Mouse (Mus musculus): ENCODE data around the gene Nrg3. TPM values are rescaled to one million over a fixed set of nuclear protein-coding genes. Genes with fewer than 3 reads are reported as not detected.
"Not testable (repeated sequence)": the region's sequence is repeated elsewhere in the genome, so short reads cannot be mapped to it uniquely, and the experiment has no call there.

Gene Nrg3
- polyA plus RNA-seq, 1 experiment from 2014 or later, result 0.06 TPM

- Histone ChIP-seq H3K36me3 (ENCODE audit: control insufficient read depth, insufficient read depth, low read length) (no peaks in the 10 kb centered on the region), H3K27me3 (ENCODE audit: control insufficient read depth, insufficient read depth, low read length) (no peaks in the 10 kb centered on the region), H3K4me1 (ENCODE audit: control insufficient read depth, insufficient read depth, low read length) (no peaks in the 10 kb centered on the region), H3K9ac (ENCODE audit: low read depth, low read length) (no peak overlapping the region), H3K9me3 (replicated peaks; ENCODE audit: control insufficient read depth, low read length) (no peaks in the 10 kb centered on the region), H3K4me2 (no peak overlapping the region), H3K4me3 (ENCODE audit: low read depth, low read length) (no peak overlapping the region), H3K27ac (ENCODE audit: low read depth, low read length) (no peak overlapping the region)
- 82% methylated on average over 2 of the region's 2 CpGs for WGBS (ENCODE audit: insufficient replicate concordance)
- no peak for ATAC-seq (replicated peaks; ENCODE audit: insufficient number of reproducible peaks, low FRiP score, low TSS enrichment)
Measured at GRCm38 (mm10) chr14:38509016-38509415, 963.9 kb downstream of the Nrg3 start.

DNA sequence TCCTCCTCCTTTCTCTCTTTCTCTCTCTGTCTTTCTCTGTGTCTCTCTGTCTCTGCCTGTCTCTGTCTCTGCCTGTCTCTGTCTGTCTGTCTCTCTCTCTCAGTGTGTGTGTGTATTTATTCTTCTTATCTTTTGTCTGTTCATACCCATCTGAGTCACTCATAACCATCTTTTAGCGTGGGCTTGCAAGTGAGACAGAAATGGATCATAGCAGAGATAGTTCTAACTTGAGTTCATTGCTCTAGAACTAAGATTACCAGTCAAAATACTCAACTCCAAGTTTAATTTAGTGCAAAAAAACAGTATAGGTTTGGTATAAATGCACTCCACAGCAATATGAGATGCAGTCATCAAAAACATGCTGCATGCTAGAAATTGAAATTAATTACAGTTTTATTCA is 977.9 kb downstream of the Nrg3 start:
- Histone ChIP-seq H3K9me3 (replicated peaks; ENCODE audit: control insufficient read depth, low read length) (no peaks in the 10 kb centered on the region), H3K27me3 (ENCODE audit: control insufficient read depth, insufficient read depth, low read length) (no peaks in the 10 kb centered on the region), H3K36me3 (ENCODE audit: control insufficient read depth, insufficient read depth, low read length) (no peaks in the 10 kb centered on the region), H3K4me2 (no peak overlapping the region), H3K4me3 (ENCODE audit: low read depth, low read length) (no peak overlapping the region), H3K9ac (ENCODE audit: low read depth, low read length) (no peak overlapping the region), H3K4me1 (ENCODE audit: control insufficient read depth, insufficient read depth, low read length) (no peaks in the 10 kb centered on the region), H3K27ac (ENCODE audit: low read depth, low read length) (no peak overlapping the region)
- 36% methylated on average over 1 of the region's 1 CpGs for WGBS (ENCODE audit: insufficient replicate concordance)
- no peak for ATAC-seq (replicated peaks; ENCODE audit: insufficient number of reproducible peaks, low FRiP score, low TSS enrichment)

DNA sequence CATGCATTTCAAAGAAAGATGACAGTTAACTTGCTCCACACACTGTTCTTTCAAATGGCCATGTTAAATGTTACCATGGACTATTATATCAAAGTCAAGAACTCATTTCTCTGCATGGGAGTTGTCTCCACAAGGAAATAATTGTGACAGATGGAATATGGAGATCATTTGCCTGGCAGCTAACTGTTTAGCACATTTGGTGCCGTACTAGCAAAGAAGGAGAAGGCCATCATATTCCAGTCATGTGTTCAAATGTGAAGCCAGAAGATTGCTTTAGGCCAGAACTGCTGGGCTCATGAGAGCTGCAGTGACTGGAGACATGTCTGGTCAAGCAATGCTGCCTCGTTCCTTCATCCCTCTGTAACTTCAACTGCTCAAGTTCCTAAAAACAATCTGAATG is 1025.8 kb downstream of the Nrg3 start:
- Histone ChIP-seq H3K4me3 (ENCODE audit: low read depth, low read length) (no peak overlapping the region), H3K36me3 (ENCODE audit: control insufficient read depth, insufficient read depth, low read length) (no peaks in the 10 kb centered on the region), H3K9ac (ENCODE audit: low read depth, low read length) (no peak overlapping the region), H3K27me3 (ENCODE audit: control insufficient read depth, insufficient read depth, low read length) (no peaks in the 10 kb centered on the region), H3K9me3 (replicated peaks; ENCODE audit: control insufficient read depth, low read length) (no peaks in the 10 kb centered on the region; the same call in 1 of the 2 replicates), H3K4me2 (no peak overlapping the region), H3K27ac (ENCODE audit: low read depth, low read length) (no peak overlapping the region), H3K4me1 (ENCODE audit: control insufficient read depth, insufficient read depth, low read length) (no peaks in the 10 kb centered on the region)
- no peak for ATAC-seq (replicated peaks; ENCODE audit: insufficient number of reproducible peaks, low FRiP score, low TSS enrichment)
- WGBS (ENCODE audit: insufficient replicate concordance), result 75% methylated on average over 2 of the region's 2 CpGs

GRCm38 (mm10) chr14:38444788-38445187 is 1028.1 kb downstream of the Nrg3 start:
- H3K36me3 ChIP-seq (ENCODE audit: control insufficient read depth, insufficient read depth, low read length), result no peaks in the 10 kb centered on the region
- no peaks in the 10 kb centered on the region for H3K27me3 ChIP-seq (ENCODE audit: control insufficient read depth, insufficient read depth, low read length)
- H3K4me1 ChIP-seq (ENCODE audit: control insufficient read depth, insufficient read depth, low read length), result no peaks in the 10 kb centered on the region
- no peak overlapping the region for H3K27ac ChIP-seq (ENCODE audit: low read depth, low read length)
- no peak for ATAC-seq (replicated peaks; ENCODE audit: insufficient number of reproducible peaks, low FRiP score, low TSS enrichment)
- no peak overlapping the region for H3K4me2 ChIP-seq
- no peak overlapping the region for H3K4me3 ChIP-seq (ENCODE audit: low read depth, low read length)
- H3K9me3 ChIP-seq (replicated peaks; ENCODE audit: control insufficient read depth, low read length), result no peaks in the 10 kb centered on the region; the same call in 1 of the 2 replicates
- 68% methylated on average over 2 of the region's 2 CpGs for WGBS (ENCODE audit: insufficient replicate concordance)
- no peak overlapping the region for H3K9ac ChIP-seq (ENCODE audit: low read depth, low read length)

GRCm38 (mm10) chr14:38433793-38434589 is 1038.9 kb downstream of the Nrg3 start:
- Histone ChIP-seq H3K9me3 (replicated peaks; ENCODE audit: control insufficient read depth, low read length) (no peaks in the 10 kb centered on the region), H3K27me3 (ENCODE audit: control insufficient read depth, insufficient read depth, low read length) (no peaks in the 10 kb centered on the region), H3K4me2 (no peak overlapping the region), H3K4me3 (ENCODE audit: low read depth, low read length) (no peak overlapping the region), H3K9ac (ENCODE audit: low read depth, low read length) (no peak overlapping the region), H3K36me3 (ENCODE audit: control insufficient read depth, insufficient read depth, low read length) (no peaks in the 10 kb centered on the region), H3K27ac (ENCODE audit: low read depth, low read length) (no peak overlapping the region), H3K4me1 (ENCODE audit: control insufficient read depth, insufficient read depth, low read length) (no peaks in the 10 kb centered on the region)
- 65% methylated on average over 6 of the region's 6 CpGs for WGBS (ENCODE audit: insufficient replicate concordance)
- no peak for ATAC-seq (replicated peaks; ENCODE audit: insufficient number of reproducible peaks, low FRiP score, low TSS enrichment)

- Histone ChIP-seq H3K27ac (ENCODE audit: low read depth, low read length) (no peak overlapping the region), H3K36me3 (ENCODE audit: control insufficient read depth, insufficient read depth, low read length) (no peaks in the 10 kb centered on the region), H3K27me3 (ENCODE audit: control insufficient read depth, insufficient read depth, low read length) (no peaks in the 10 kb centered on the region), H3K4me1 (ENCODE audit: control insufficient read depth, insufficient read depth, low read length) (no peaks in the 10 kb centered on the region), H3K4me3 (ENCODE audit: low read depth, low read length) (no peak overlapping the region), H3K4me2 (no peak overlapping the region), H3K9me3 (replicated peaks; ENCODE audit: control insufficient read depth, low read length) (no peaks in the 10 kb centered on the region), H3K9ac (ENCODE audit: low read depth, low read length) (no peak overlapping the region)
- ATAC-seq (replicated peaks; ENCODE audit: insufficient number of reproducible peaks, low FRiP score, low TSS enrichment), result no peak
Measured at GRCm38 (mm10) chr14:38374660-38375059, 1098.2 kb downstream of the Nrg3 start.

- Histone ChIP-seq H3K27me3 (ENCODE audit: control insufficient read depth, insufficient read depth, low read length) (no peaks in the 10 kb centered on the region), H3K9me3 (replicated peaks; ENCODE audit: control insufficient read depth, low read length) (no peaks in the 10 kb centered on the region), H3K4me3 (ENCODE audit: low read depth, low read length) (no peak overlapping the region), H3K4me2 (no peak overlapping the region), H3K27ac (ENCODE audit: low read depth, low read length) (no peak overlapping the region), H3K9ac (ENCODE audit: low read depth, low read length) (no peak overlapping the region), H3K4me1 (ENCODE audit: control insufficient read depth, insufficient read depth, low read length) (no peaks in the 10 kb centered on the region), H3K36me3 (ENCODE audit: control insufficient read depth, insufficient read depth, low read length) (no peaks in the 10 kb centered on the region)
- ATAC-seq (replicated peaks; ENCODE audit: insufficient number of reproducible peaks, low FRiP score, low TSS enrichment), result no peak
Measured at GRCm38 (mm10) chr14:38340967-38341366, 1131.9 kb downstream of the Nrg3 start.

DNA sequence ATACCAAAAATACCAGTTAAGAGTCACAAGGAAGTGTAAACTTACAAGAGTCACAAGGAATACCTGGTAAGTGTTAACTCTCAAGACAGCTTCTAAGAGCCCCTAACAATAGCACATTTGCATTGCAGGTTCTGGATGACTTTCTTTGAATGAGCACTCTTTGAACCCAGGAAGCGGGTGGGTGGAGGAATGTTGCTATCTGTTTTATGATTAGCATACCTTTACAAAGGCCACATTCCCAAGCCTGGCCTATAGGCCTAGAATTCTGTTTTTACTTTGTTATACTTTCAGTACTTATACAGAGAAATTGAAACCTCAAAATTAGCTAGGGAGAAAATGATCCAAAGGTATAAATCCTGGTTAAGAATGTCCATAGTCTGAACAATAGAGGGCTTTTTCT is 1150.0 kb downstream of the Nrg3 start:
- not testable (repeated sequence) for H3K27me3 ChIP-seq (ENCODE audit: control insufficient read depth, insufficient read depth, low read length); H3K4me3 ChIP-seq (ENCODE audit: low read depth, low read length); H3K4me2 ChIP-seq; H3K36me3 ChIP-seq (ENCODE audit: control insufficient read depth, insufficient read depth, low read length); H3K9me3 ChIP-seq (replicated peaks; ENCODE audit: control insufficient read depth, low read length); H3K27ac ChIP-seq (ENCODE audit: low read depth, low read length); ATAC-seq (replicated peaks; ENCODE audit: insufficient number of reproducible peaks, low FRiP score, low TSS enrichment); H3K9ac ChIP-seq (ENCODE audit: low read depth, low read length); H3K4me1 ChIP-seq (ENCODE audit: control insufficient read depth, insufficient read depth, low read length)
- WGBS (ENCODE audit: insufficient replicate concordance), result 69% methylated on average over 1 of the region's 1 CpGs

DNA sequence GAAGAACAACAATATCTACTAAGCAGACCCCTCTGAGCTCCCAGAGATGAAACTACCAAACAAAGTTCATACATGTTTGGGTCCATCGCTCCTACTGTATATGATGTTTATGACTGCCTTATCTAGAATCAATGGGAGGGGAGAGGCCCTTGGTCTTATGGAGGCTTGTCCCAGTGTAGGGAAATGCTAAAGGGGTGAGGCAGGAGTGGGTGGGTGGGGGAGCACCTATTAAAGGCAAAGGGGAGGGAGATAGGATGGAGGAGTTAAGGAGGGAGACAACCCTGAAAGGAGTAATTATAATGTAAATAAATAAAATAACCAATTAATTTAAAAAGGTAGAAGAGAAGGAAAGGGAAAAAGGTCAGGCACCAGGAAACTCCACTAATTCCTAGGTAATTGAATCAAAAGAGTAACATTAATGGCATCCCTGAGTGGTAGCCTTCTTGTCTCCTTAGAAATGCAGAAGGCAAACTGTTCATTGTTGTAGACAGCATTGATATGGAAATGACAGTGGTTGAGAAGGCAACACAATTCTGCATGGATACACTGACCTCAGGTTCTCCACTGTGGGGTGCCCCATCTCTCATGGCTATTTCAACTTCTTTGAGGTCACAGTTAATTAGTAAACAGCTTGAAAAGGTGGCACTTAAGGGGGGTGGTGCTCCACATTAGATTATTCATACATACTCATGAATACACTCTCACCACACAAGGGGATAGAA is 1152.1 kb downstream of the Nrg3 start:
- Histone ChIP-seq H3K4me1 (ENCODE audit: control insufficient read depth, insufficient read depth, low read length) (no peaks in the 10 kb centered on the region), H3K9me3 (replicated peaks; ENCODE audit: control insufficient read depth, low read length) (no peaks in the 10 kb centered on the region), H3K27ac (ENCODE audit: low read depth, low read length) (no peak overlapping the region), H3K4me3 (ENCODE audit: low read depth, low read length) (no peak overlapping the region), H3K36me3 (ENCODE audit: control insufficient read depth, insufficient read depth, low read length) (no peaks in the 10 kb centered on the region), H3K9ac (ENCODE audit: low read depth, low read length) (no peak overlapping the region), H3K27me3 (ENCODE audit: control insufficient read depth, insufficient read depth, low read length) (no peaks in the 10 kb centered on the region), H3K4me2 (no peak overlapping the region)
- no peak for ATAC-seq (replicated peaks; ENCODE audit: insufficient number of reproducible peaks, low FRiP score, low TSS enrichment)
- WGBS (ENCODE audit: insufficient replicate concordance), result 91% methylated on average over 1 of the region's 1 CpGs

All from heart, embryonic 11.5 days (tissue).